Mouse (Mus musculus) left cerebral cortex, adult 9 months (tissue): Measurements from ENCODE around the gene Fkbp2.
"Not testable (repeated sequence)": the region's sequence is repeated elsewhere in the genome, so short reads cannot be mapped to it uniquely, and the experiment has no call there.

Source experiments
- DNase-seq, 2 experiments: peaks; one replicate each; pipeline ENCODE4 v3.0.0; 2022; ENCODE audit warnings: low spot score in 2 of 2

Fkbp2 gene

GRCm38 (mm10) chr19:6991166-6991565 is 10.9 kb upstream of the Fkbp2 start:
- DNase-seq = not testable (repeated sequence)

- no peak for DNase-seq
Measured at GRCm38 (mm10) chr19:6990712-6991111, 10.4 kb upstream of the Fkbp2 start.

- DNase-seq = no peak
Measured at GRCm38 (mm10) chr19:6989251-6989650, 8.9 kb upstream of the Fkbp2 start.

GRCm38 (mm10) chr19:6987904-6988285 is 7.6 kb upstream of the Fkbp2 start:
- no peak for DNase-seq

GRCm38 (mm10) chr19:6987061-6987903 is 7.0 kb upstream of the Fkbp2 start, which contains the start of gene Vegfb:
Gene Vegfb (minus strand): TSS chr19:6987651.
- peak in 1 of 2 experiments; percentile 51 for DNase-seq

- no peak for DNase-seq
Measured at GRCm38 (mm10) chr19:6985951-6986708, 5.8 kb upstream of the Fkbp2 start.

DNA sequence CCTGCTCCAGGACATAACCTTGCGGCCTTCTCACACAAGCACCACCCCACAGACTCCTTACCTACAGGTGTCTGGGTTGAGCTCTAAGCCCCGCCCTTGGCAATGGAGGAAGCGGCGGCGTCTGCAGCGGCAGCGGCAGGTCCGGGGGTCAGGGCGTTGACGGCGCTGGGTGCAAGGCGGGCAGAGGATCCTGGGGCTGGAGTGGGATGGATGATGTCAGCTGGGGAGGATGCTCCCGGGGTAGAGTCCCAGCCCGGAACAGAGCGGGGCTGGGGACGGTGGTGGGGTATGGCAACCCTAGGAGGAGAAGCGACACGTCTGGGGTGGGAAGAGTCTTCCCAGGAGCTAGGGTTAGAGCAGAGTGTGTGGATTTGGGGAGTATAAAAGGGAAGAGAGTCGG is 5.0 kb upstream of the Fkbp2 start:
- DNase-seq = no peak

GRCm38 (mm10) chr19:6983621-6984020 is 3.3 kb upstream of the Fkbp2 start:
- DNase-seq = no peak

- no peak for DNase-seq
Measured at GRCm38 (mm10) chr19:6981465-6981864, 1.2 kb upstream of the Fkbp2 start.

GRCm38 (mm10) chr19:6979486-6980380 is 568 bp downstream of the Fkbp2 start:
- DNase-seq = peak; percentile 99

GRCm38 (mm10) chr19:6979001-6979479 is 1.3 kb downstream of the Fkbp2 start:
- DNase-seq = peak; percentile 58 to 66

- DNase-seq = no peak
Measured at GRCm38 (mm10) chr19:6978639-6978974, 1.7 kb downstream of the Fkbp2 start.

DNA sequence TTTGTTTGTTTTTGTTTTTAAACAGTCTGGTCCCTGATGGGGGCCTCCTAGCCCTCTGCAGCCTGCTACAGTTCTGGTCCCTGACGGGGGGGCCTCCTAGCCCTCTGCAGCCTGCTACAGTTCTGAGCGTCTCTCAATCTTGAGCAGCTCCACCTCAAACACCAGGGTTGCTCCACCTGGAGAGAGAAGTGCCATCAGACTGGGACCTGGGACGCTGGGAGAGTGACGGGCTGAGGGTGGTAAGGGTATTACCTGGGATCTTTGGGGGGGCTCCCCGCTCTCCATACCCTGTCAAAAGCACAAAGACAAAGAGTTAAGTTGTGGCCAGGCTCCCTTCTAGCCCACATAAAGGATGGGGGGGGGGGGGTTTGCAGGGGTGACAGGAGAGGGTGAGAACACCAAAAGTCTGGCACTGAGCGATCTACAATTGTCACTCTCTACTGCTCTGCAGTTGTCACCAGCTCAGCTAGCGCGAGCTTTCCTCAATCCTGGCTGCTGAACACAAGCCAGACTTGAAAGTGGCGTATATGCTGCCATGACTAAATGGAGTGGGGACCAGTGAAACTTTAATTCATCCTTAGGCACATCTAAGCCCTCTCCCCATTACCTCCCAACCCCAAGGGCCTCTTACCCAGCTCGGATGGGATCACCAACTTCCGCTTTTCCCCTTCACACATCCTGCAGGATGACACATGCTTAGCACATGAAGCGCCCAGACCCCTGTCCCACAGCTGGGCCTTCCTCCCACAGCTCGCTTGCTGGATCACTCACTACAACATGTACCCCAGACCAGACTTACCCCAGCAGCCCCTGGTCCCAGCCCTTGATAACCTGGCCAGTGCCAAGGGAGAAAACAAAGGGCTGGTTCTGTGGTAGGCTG is 2.3 kb downstream of the Fkbp2 start:
- no peak for DNase-seq

- DNase-seq = peak in 1 of 2 experiments; percentile 71
Measured at GRCm38 (mm10) chr19:6975537-6976521, 4.5 kb downstream of the Fkbp2 start, which contains the start of gene Plcb3. Gene Plcb3 (minus strand): TSS chr19:6976470.

- peak in 1 of 2 experiments; percentile 72 for DNase-seq
Measured at GRCm38 (mm10) chr19:6974211-6975205, 5.8 kb downstream of the Fkbp2 start, which contains the start of gene Ppp1r14b. Gene Ppp1r14b (plus strand): TSS chr19:6974968.

DNA sequence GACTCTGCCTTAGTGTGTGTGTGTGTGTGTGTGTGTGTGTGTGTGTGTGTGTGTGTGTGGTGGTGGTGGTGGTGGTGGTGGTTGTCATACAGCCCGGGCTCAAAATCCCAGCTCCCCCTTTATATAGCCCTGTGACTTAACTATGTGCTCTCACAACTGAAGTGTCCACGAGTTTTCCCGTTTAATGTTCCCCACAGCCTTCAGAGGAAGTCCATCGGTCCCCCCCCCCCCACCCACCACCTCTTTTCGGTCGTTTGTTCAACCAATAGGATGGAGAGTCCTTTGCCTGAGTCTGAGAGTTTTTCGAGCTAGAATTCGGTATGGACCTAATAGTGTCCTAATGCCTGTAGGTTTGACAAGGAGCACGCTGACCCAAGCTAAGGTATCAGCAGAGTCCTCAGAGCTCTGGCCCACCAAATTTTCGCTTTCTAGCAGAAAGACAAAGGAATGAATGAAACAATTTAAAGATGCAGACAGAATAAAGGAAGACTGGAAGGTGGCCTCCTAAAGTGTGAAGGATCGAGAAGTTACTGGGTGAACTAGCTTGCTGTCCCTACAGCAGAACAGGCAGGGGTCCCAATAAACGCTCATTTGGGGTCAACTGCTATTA is 6.6 kb downstream of the Fkbp2 start:
- no peak for DNase-seq

GRCm38 (mm10) chr19:6972247-6972917 is 7.9 kb downstream of the Fkbp2 start:
- no peak for DNase-seq
